Mouse (Mus musculus) brain, embryonic 18.5 days (tissue): ENCODE measurements at regions not wholly inside any gene's neighbourhood (a gene's known extent, or its start where the extent isn't known, plus 50 kb on each side); places are given as distances from the start of the nearest gene placed in this dataset.

ENCODE experiments used
- DNase-seq: peaks from one replicate; pipeline ENCODE4 v3.0.0-alpha.2; 2012; ENCODE audit warnings: low read depth, low spot score

DNA sequence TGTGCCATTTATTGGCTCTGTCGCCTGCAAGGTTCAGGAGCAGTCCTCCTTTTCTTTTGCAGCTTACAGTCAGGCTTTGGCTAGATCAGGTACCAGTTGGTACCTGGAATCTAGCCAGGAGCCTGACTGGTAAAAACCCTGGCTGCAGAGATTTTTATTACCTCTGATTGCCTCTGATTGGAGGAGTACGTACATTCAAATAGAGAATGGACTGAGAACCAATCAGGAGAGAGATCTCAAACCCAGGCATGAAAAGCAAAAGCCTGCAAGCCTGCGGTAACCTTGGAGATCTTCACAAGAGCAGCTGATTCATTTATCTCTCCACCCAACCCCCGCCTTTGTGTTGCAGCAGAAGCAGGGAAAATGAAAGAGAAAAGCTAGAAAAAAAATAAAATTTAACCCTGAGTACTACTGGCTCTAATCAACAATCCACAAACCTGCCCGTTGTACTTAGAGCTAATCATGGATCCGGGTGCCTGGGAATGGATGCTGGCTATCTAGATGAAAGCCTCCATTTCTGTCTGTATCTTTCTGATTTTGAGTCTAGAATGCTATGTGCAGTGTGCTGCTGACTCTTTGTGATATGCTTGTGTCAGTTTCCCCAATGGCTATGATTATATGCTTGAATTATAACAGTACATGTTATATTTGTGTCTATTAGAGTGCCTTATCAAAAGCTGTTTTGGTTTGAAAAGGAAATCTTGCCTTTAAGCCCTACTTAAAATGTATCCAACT is 406.2 kb upstream of the Ndn start:
- peak; percentile 84 for DNase-seq

DNA sequence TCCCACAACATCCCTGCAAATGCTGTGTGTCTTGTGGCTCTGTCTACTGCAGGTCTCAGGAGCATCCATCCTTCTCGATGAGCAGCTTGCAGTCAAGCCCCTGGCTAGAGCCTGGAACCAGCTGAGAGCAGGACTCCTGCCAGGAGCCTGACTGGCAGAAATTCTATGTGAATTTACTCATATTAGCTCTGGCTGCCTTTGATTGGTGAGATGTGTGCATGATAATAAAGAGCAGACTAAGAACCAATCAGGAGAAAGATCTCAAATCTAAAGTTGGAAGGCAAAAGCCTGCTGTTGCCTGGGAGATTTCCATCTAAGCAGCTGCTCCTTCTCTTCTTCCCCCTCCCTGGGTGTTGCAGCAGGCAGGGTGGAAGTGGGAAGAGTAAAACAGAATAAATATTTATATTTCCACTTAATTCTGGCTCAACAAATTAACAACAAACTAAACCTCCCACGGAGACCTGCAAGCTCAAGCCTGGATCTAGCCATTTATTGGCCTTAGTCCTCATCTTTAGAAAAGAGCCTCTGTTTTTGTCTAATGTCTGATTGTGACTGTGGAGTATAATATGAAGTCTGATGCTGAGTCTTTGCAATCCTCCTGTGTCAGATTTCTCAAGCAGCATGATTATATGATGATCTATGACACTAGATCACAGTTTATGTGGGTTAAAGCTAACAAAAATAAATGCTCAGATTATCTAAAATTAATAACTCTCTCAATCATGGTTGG is 364.0 kb upstream of the Ndn start:
- peak; percentile 61 for DNase-seq

DNA sequence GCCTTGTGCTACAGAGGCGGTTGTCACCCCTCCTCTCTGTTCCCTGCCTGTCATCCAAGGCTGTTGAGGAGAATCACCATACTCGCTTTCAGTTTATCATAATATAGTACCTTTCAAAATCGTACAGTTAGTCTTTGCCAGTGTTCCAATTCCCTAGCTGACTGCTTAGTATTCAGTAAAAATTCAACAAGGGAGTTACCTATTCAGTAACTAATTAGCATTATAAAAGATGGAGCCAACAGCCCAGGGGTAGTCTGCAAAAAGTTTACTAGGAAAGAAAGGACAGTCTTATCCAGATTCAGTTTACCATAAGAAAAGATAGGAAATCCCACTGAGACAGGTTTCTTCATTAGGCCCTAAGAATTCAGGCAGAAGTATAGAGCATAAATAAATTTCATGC is 319.7 kb upstream of the Ndn start:
- DNase-seq = no peak

DNA sequence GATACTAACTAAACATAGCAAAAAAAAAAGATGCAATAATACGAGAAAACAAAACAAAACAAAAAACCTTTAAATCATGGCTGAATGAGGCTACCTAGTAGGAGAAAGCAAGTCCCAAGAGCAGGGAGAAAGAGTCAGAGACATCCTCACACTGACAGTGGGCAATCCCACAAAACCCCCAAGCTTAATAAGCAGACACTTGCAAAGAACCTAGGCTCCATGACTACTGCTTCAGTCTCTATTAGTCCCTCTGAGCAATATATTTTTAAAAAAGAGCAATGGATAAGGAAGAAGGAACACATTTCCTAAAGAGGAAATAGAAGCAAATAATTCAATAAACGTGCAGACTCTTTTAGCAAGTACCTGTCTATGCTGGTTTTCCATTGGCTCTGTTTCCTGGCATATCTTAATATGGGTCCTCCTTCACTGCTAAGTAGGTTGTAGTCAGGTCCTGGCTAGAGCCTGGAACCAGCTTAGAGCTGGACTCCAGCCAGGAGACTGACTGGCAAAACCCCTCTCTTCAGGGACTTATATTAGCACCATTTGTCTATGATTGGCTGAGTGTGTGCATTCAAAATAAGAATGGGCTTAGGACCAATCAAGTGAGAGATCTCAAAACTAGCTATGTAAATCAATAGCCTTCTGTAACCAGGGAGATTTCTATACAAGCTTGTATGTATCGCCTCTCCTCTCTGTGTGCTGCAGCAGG is 300.5 kb upstream of the Ndn start:
- peak; percentile 43 for DNase-seq

- DNase-seq = peak; percentile 10
These were observed 299.9 kb upstream of the Ndn start for GRCm38 (mm10) chr7:62046452-62046809.

GRCm38 (mm10) chr7:62078607-62079006 is 267.8 kb upstream of the Ndn start:
- DNase-seq = no peak

DNA sequence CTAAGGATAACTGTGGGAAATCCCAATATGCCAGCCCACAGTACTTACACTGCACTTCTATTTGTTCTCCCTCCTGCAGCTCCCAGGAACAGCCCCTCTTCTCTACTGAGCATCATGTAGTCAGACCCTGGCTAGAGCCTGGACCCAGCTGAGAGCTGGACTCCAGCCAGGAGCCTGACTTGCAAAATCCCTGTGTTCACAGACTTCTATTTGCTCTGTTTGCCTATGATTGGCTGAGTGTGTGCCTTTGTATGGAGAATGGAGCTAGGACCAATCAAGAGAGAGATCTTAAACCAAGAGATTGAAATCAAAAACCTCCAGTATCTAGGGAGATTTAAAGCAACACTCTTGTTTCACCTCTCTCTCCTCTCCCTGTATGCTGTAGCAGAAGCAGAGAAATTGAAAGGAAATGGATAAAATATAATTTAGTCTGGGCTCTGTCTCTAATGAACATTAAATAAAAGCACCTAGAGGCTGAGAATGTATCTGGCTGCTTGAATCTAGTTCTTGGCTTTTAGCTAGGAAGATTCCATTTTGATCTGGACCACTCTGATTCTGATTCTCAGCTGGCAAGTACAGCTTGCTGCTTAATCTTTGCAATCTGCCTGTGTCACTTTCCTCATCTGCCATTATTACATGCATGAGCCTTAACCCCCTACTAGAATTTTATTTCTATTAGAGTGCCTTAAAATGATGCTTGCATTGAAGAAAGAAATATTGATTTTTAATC is 261.1 kb upstream of the Ndn start:
- peak; percentile 34 for DNase-seq
